Mouse (Mus musculus) limb, embryonic 14.5 days (tissue): ENCODE results near the gene Krt73. TPM values are rescaled to one million over a fixed set of nuclear protein-coding genes. Genes with fewer than 3 reads are reported as not detected.
A peak's percentile ranks its signal among the peaks of the same experiment; 100 is the strongest.

Experiments used
- ATAC-seq: fragments of 200-750 bp; cut with Nextera tagmentation; 2 replicates; pipeline ENCODE4 v1.8.0; 2017; ENCODE audit warnings: low read depth, moderate number of reproducible peaks, moderate TSS enrichment; ENCODE audit not compliant: low FRiP score
- DNase-seq: peaks from one replicate; pipeline ENCODE4 v3.0.0-alpha.2; 2015; ENCODE audit warnings: low spot score
- H3K27ac ChIP-seq: fragments of 300-500 bp; sonication (generic); replicated peaks from 2 replicates; pipeline ENCODE4 v1.5.1; 2014; ENCODE audit warnings: low read depth, mild to moderate bottlenecking, low read length, moderate library complexity, mixed read lengths
- H3K27me3 ChIP-seq: fragments of 300-500 bp; sonication (generic); 2 replicates; pipeline ENCODE4 v1.6.1; 2014; ENCODE audit warnings: low read length, mixed read lengths; ENCODE audit not compliant: control insufficient read depth, insufficient read depth
- H3K36me3 ChIP-seq: fragments of 300-500 bp; sonication (generic); 2 replicates; pipeline ENCODE4 v1.6.1; 2014; ENCODE audit warnings: mild to moderate bottlenecking, low read length, moderate library complexity, mixed read lengths; ENCODE audit not compliant: control insufficient read depth, insufficient read depth
- H3K4me1 ChIP-seq: fragments of 300-500 bp; sonication (generic); 2 replicates; pipeline ENCODE4 v1.6.1; 2014; ENCODE audit warnings: antibody characterized with exemption, low read length, mixed read lengths; ENCODE audit not compliant: control insufficient read depth, insufficient read depth
- H3K4me2 ChIP-seq: fragments of 300-500 bp; sonication (generic); replicated peaks from 2 replicates; pipeline ENCODE4 v1.6.1; 2014; ENCODE audit warnings: low read depth, mild to moderate bottlenecking, low read length, moderate library complexity; ENCODE audit not compliant: severe bottlenecking
- H3K4me3 ChIP-seq: fragments of 300-500 bp; sonication (generic); replicated peaks from 2 replicates; pipeline ENCODE4 v1.5.1; 2014; ENCODE audit warnings: low read length
- H3K9ac ChIP-seq: fragments of 300-500 bp; sonication (generic); 2 replicates; pipeline ENCODE4 v1.6.1; 2014; ENCODE audit warnings: mild to moderate bottlenecking, low read depth, low read length, moderate library complexity; ENCODE audit not compliant: severe bottlenecking
- H3K9me3 ChIP-seq: fragments of 300-500 bp; sonication (generic); 2 replicates; pipeline ENCODE4 v1.6.1; 2016; ENCODE audit warnings: low read length; ENCODE audit not compliant: control insufficient read depth
- POLR2A ChIP-seq: fragments of 200-500 bp; IDR thresholded peaks from 2 replicates; pipeline ENCODE4 v1.8.0; 2012; ENCODE audit warnings: inconsistent platforms, mild to moderate bottlenecking, moderate library complexity, borderline replicate concordance; ENCODE audit not compliant: insufficient read depth, insufficient read length; ENCODE audit errors: extremely low read depth
- WGBS: fragments of 180-500 bp; shearing (Covaris S2); extraction: QIAGEN DNeasy Blood & Tissue Kit; methylation state at CpG from one replicate; pipeline ENCODE4 v1.1.7; 2014; 5-methylcytosine and 5-hydroxymethylcytosine counted together
- polyA plus RNA-seq, 2 experiments: library from polyadenylated mRNA; depleted of rRNA in 1 of 2; stranded (reverse) in 1 of 2; unstranded in 1 of 2; fragments of >200 nt; fragmentation: Nextera tagmentation in 1 of 2; extraction: Ambion mirVana in 1 of 2; gene quantifications; 2 replicates each; pipeline versions ENCODE4 v1.2.1 to v1.2.3; 2012 to 2014

Krt73 gene
- polyA plus RNA-seq (2012; rRNA removed) = 0.03 and 0.04 TPM in 2 replicates
- not detected in 2 replicates for polyA plus RNA-seq (2014; fragmentation: Nextera tagmentation; extraction: Ambion mirVana)

- Histone ChIP-seq H3K36me3 (no peaks in the 10 kb centered on the region), H3K27ac (no peak within 1 kb of the TSS), H3K9ac (no peak within 1 kb of the TSS), H3K4me2 (no peak within 1 kb of the TSS), H3K27me3 (no peaks in the 10 kb centered on the region), H3K4me3 (no peak within 1 kb of the TSS), H3K4me1 (no peaks in the 10 kb centered on the region), H3K9me3 (no peaks in the 10 kb centered on the region)
- ATAC-seq = no peak
- 83% methylated on average over 6 of the region's 6 CpGs for whole genome bisulfite sequencing
- TF ChIP-seq POLR2A = no peak
- no peak for DNase-seq
Measured at GRCm38 (mm10) chr15:101802296-101802835, at the start of gene Krt73. Krt73 (minus strand) TSS chr15:101802346.

GRCm38 (mm10) chr15:101850694-101851093 lies 48.5 kb upstream of the Krt73 start, which contains the start of gene Krt1:
Krt1 (minus strand) TSS chr15:101850794.
- H3K4me3 ChIP-seq = no peak within 1 kb of the TSS
- no peak within 1 kb of the TSS for H3K4me2 ChIP-seq
- WGBS = 44% methylated on average over 6 of the region's 6 CpGs
- DNase-seq (no peak), ATAC-seq (no peak)
- H3K36me3 ChIP-seq = no peaks in the 10 kb centered on the region
- no peak for TF ChIP-seq POLR2A
- no peak within 1 kb of the TSS for H3K9ac ChIP-seq
- H3K9me3 ChIP-seq = no peaks in the 10 kb centered on the region
- peaks cover 10% of the 10 kb centered on the region for H3K27me3 ChIP-seq
- no peaks in the 10 kb centered on the region for H3K4me1 ChIP-seq
- no peak within 1 kb of the TSS for H3K27ac ChIP-seq

- no peak for ATAC-seq
Measured at GRCm38 (mm10) chr15:101845971-101846403, 43.8 kb upstream of the Krt73 start.

GRCm38 (mm10) chr15:101843192-101843591 lies 41.0 kb upstream of the Krt73 start:
- Histone ChIP-seq H3K36me3 (no peaks in the 10 kb centered on the region), H3K4me3 (no peak overlapping the region), H3K9me3 (no peaks in the 10 kb centered on the region), H3K4me1 (0 out of 2 replicates have a peak, but pooled peaks cover 3% of the 10 kb centered on the region), H3K4me2 (no peak overlapping the region), H3K27me3 (0 out of 2 replicates have a peak, but pooled peaks cover 14% of the 10 kb centered on the region), H3K27ac (no peak overlapping the region), H3K9ac (no peak overlapping the region)
- no peak for TF ChIP-seq POLR2A
- no peak for ATAC-seq
- peak; percentile 35 for DNase-seq
- 51% methylated on average over 9 of the region's 9 CpGs for WGBS

More at GRCm38 (mm10) chr15:101845971-101846403, 43.8 kb upstream of the Krt73 start:
- Histone ChIP-seq H3K4me2 (peak overlapping the region; percentile 91), H3K4me3 (peak overlapping the region; percentile 49), H3K4me1 (0 out of 2 replicates have a peak, but pooled peaks cover 3% of the 10 kb centered on the region), H3K36me3 (no peaks in the 10 kb centered on the region), H3K27ac (no peak overlapping the region), H3K9me3 (no peaks in the 10 kb centered on the region), H3K9ac (peak overlapping the region; percentile 67), H3K27me3 (0 out of 2 replicates have a peak, but pooled peaks cover 14% of the 10 kb centered on the region)
- no peak for DNase-seq
- TF ChIP-seq POLR2A = no peak
- under 1% methylated on average over 32 of the region's 37 CpGs for WGBS

- no peak overlapping the region for H3K4me2 ChIP-seq
- H3K27me3 ChIP-seq = no peaks in the 10 kb centered on the region
- H3K9me3 ChIP-seq = no peaks in the 10 kb centered on the region
- no peak for TF ChIP-seq POLR2A
- no peak overlapping the region for H3K27ac ChIP-seq
- no peaks in the 10 kb centered on the region for H3K4me1 ChIP-seq
- WGBS = 63% methylated on average over 5 of the region's 5 CpGs
- ATAC-seq (no peak), DNase-seq (no peak)
- H3K9ac ChIP-seq = no peak overlapping the region
- H3K4me3 ChIP-seq = no peak overlapping the region
- no peaks in the 10 kb centered on the region for H3K36me3 ChIP-seq
Measured at GRCm38 (mm10) chr15:101834784-101835328, 32.7 kb upstream of the Krt73 start.
